Mouse (Mus musculus): ENCODE results near the gene Hk2.
"Not testable (repeated sequence)": the region's sequence is repeated elsewhere in the genome, so short reads cannot be mapped to it uniquely, and the experiment has no call there.

DNA sequence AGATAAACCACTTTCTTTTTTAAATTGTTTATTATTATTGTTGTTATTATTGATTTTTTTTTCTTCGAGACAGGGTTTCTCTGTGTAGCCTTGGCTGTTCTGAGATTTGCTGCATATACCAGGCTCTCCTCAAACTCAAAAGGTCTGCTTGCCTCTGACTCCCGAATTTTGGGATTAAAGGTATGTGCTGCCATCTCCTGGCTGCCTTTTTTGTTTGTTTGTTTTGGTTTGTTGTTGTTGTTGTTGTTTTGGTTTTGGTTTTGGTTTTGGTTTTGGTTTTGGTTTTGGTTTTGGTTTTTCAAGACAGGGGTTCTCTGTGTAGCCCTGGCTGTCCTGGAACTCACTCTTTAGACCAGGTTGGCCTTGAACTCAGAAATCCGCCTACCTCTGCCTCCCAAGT lies 96.6 kb downstream of the Hk2 start:
- not testable (repeated sequence) for TF ChIP-seq CTCF, EP300 (IDR thresholded peaks at IDR 0.05)

Data from lung, postnatal 0 days (tissue).